Mouse (Mus musculus) adrenal gland, postnatal 10 days (tissue): Measurements from ENCODE around the gene Wdr83os. TPM values are rescaled to one million over a fixed set of nuclear protein-coding genes. Genes with fewer than 3 reads are reported as not detected.
A peak's percentile ranks its signal among the peaks of the same experiment; 100 is the strongest.

Source experiments
- DNase-seq: peaks from one replicate; pipeline ENCODE4 v3.0.0; 2021; ENCODE audit warnings: mixed read lengths
- long read RNA-seq, 2 experiments: library from polyadenylated mRNA; stranded (forward); transcript quantifications; one replicate each; pipeline ENCODE4 v2.0.0; 2021
- total RNA-seq, 2 experiments: library from RNA; stranded (reverse); gene quantifications; 2 replicates each; pipeline ENCODE4 v1.2.3; 2021

Gene Wdr83os
- 10 to 100 TPM; 58.2 to 70.5 TPM for total RNA-seq
- long read RNA-seq, experiment 1, transcript Wdr83os-203 (3 exons, 798 nt) = minor isoform, 7 of 66 reads
- long read RNA-seq, experiment 1, transcript Wdr83os-201 (4 exons, 922 nt) = major isoform, 52 of 66 reads
- long read RNA-seq, experiment 1, partial matches to known transcripts = 5 of 66 reads
- long read RNA-seq, experiment 1, other reads (novel, unspliced or antisense) = 1 of 66 reads
- long read RNA-seq, experiment 2, transcript Wdr83os-201 (4 exons, 922 nt) = major isoform, 38 of 47 reads
- long read RNA-seq, experiment 2, transcript Wdr83os-203 (3 exons, 798 nt) = minor isoform, 7 of 47 reads
- long read RNA-seq, experiment 2, partial matches to known transcripts = 1 of 47 reads
- long read RNA-seq, experiment 2, other reads (novel, unspliced or antisense) = 1 of 47 reads

- peak; percentile 65 for DNase-seq
Measured at GRCm38 (mm10) chr8:85080532-85081215, at the start of gene Wdr83os. TSS of gene Wdr83os (plus strand) at chr8:85080740.

GRCm38 (mm10) chr8:85032622-85033311 lies 47.8 kb upstream of the Wdr83os start:
- no peak for DNase-seq

GRCm38 (mm10) chr8:85033867-85034266 lies 46.7 kb upstream of the Wdr83os start:
- DNase-seq = no peak

- DNase-seq = peak; percentile 83
Measured at GRCm38 (mm10) chr8:85034764-85035163, 45.8 kb upstream of the Wdr83os start.

GRCm38 (mm10) chr8:85035165-85035727 lies 45.3 kb upstream of the Wdr83os start:
- DNase-seq = no peak

GRCm38 (mm10) chr8:85035728-85036310 lies 44.7 kb upstream of the Wdr83os start:
- DNase-seq = peak; percentile 49

GRCm38 (mm10) chr8:85036381-85036717 lies 44.2 kb upstream of the Wdr83os start:
- DNase-seq = no peak

GRCm38 (mm10) chr8:85036718-85037365 lies 43.7 kb upstream of the Wdr83os start, which contains the start of gene Tnpo2:
TSS of gene Tnpo2 (plus strand) at chr8:85036915.
- peak; percentile 94 for DNase-seq

GRCm38 (mm10) chr8:85037366-85037680 lies 43.2 kb upstream of the Wdr83os start:
- DNase-seq = no peak

GRCm38 (mm10) chr8:85037681-85038531 lies 42.6 kb upstream of the Wdr83os start:
- peak; percentile 68 for DNase-seq

GRCm38 (mm10) chr8:85043619-85044018 lies 36.9 kb upstream of the Wdr83os start:
- no peak for DNase-seq

GRCm38 (mm10) chr8:85057367-85057766 lies 23.2 kb upstream of the Wdr83os start:
- DNase-seq = no peak

- peak; percentile 93 for DNase-seq
Measured at GRCm38 (mm10) chr8:85059879-85060616, 20.5 kb upstream of the Wdr83os start, which contains the start of gene Fbxw9. TSS of gene Fbxw9 (plus strand) at chr8:85060055.

- no peak for DNase-seq
Measured at GRCm38 (mm10) chr8:85062603-85063002, 17.9 kb upstream of the Wdr83os start.

GRCm38 (mm10) chr8:85065213-85065612 lies 15.3 kb upstream of the Wdr83os start:
- DNase-seq = peak; percentile 40

GRCm38 (mm10) chr8:85067155-85067554 lies 13.4 kb upstream of the Wdr83os start:
- no peak for DNase-seq

- no peak for DNase-seq
Measured at GRCm38 (mm10) chr8:85067982-85068381, 12.6 kb upstream of the Wdr83os start, which contains the start of gene Gm5741. TSS of gene Gm5741 (minus strand) at chr8:85067982.

- DNase-seq = no peak
Measured at GRCm38 (mm10) chr8:85071041-85071440, 9.5 kb upstream of the Wdr83os start.

GRCm38 (mm10) chr8:85071514-85072281 lies 8.8 kb upstream of the Wdr83os start, which contains the start of gene Dhps:
TSS of gene Dhps (plus strand) at chr8:85071757.
- DNase-seq = peak; percentile 93
